21 mouse cellular contexts compared by ENCODE assay signal in genomic region chr17:47749626-47750025, GRCm38 (mm10). TPM values are rescaled to one million over a fixed set of nuclear protein-coding genes. Genes with fewer than 3 reads are reported as not detected.
DNase-seq lines count a peak whose midpoint lies in the region; ATAC-seq and TF ChIP-seq lines count a peak whose summit lies in the region.
"Had no signal": no experiment of that assay in that cellular context is flagged by ENCODE, and none has a peak within 500 bp of the region (broad histone marks: within the 10 kb centered on the region; RNA-seq: fewer than 3 reads in every experiment).

No protein-coding gene starts in this region.

- no peak overlapping the region for H3K4me3 ChIP-seq in heart, embryonic 13.5 days
- H3K4me3 ChIP-seq in lung, postnatal 0 days (ENCODE audit: low read depth, low read length), result no peak overlapping the region
- no peak overlapping the region for H3K4me3 ChIP-seq in intestine, postnatal 0 days (ENCODE audit: low read depth, low read length)
- no peak overlapping the region for H3K4me3 ChIP-seq in stomach, embryonic 16.5 days (replicated peaks; ENCODE audit: low read length)
- H3K4me3 ChIP-seq: neural tube, embryonic 13.5 days had no signal

- TF ChIP-seq EP300 in lung, postnatal 0 days (IDR thresholded peaks at IDR 0.05), result no peak

- H3K9me3 ChIP-seq in heart, embryonic 13.5 days, result peaks cover 9% of the 10 kb centered on the region; the same call in 1 of the 2 replicates
- no peaks in the 10 kb centered on the region for H3K9me3 ChIP-seq in lung, postnatal 0 days (ENCODE audit: low read length)
- no peaks in the 10 kb centered on the region for H3K9me3 ChIP-seq in intestine, postnatal 0 days (ENCODE audit: control insufficient read depth)
- no peaks in the 10 kb centered on the region; the same call in 1 of the 2 replicates for H3K9me3 ChIP-seq in stomach, embryonic 16.5 days (replicated peaks; ENCODE audit: control insufficient read depth, low read length)
- H3K9me3 ChIP-seq: neural tube, embryonic 13.5 days had no signal

- H3K36me3 ChIP-seq in heart, embryonic 13.5 days, result peaks cover 29% of the 10 kb centered on the region
- no peaks in the 10 kb centered on the region for H3K36me3 ChIP-seq in lung, postnatal 0 days (ENCODE audit: insufficient read depth, low read length)
- no peaks in the 10 kb centered on the region for H3K36me3 ChIP-seq in intestine, postnatal 0 days (ENCODE audit: control insufficient read depth, insufficient read depth)
- H3K36me3 ChIP-seq in stomach, embryonic 16.5 days (ENCODE audit: control insufficient read depth, insufficient read depth, low read length), result no peaks in the 10 kb centered on the region
- H3K36me3 ChIP-seq: neural tube, embryonic 13.5 days had no signal

- WGBS in heart, embryonic 13.5 days, result 66% methylated on average over 3 of the region's 3 CpGs
- WGBS in lung, postnatal 0 days, result 73% methylated on average over 3 of the region's 3 CpGs
- 56% methylated on average over 3 of the region's 3 CpGs for WGBS in intestine, postnatal 0 days
- WGBS in stomach, embryonic 16.5 days, result 69% methylated on average over 3 of the region's 3 CpGs

- peaks cover 40% of the 10 kb centered on the region for H3K4me1 ChIP-seq in heart, embryonic 13.5 days
- H3K4me1 ChIP-seq in lung, postnatal 0 days (ENCODE audit: insufficient read depth, low read depth, low read length), result 0 out of 2 replicates have a peak, but pooled peaks cover 7% of the 10 kb centered on the region
- H3K4me1 ChIP-seq in intestine, postnatal 0 days (replicated peaks; ENCODE audit: control insufficient read depth, insufficient read depth, low read length), result peaks cover 12% of the 10 kb centered on the region; the same call in 1 of the 2 replicates
- peaks cover 18% of the 10 kb centered on the region for H3K4me1 ChIP-seq in stomach, embryonic 16.5 days (ENCODE audit: control insufficient read depth, insufficient read depth, low read length)
- H3K4me1 ChIP-seq: neural tube, embryonic 13.5 days had no signal

- no peak overlapping the region for H3K4me2 ChIP-seq in heart, embryonic 13.5 days
- no peak overlapping the region for H3K4me2 ChIP-seq in lung, postnatal 0 days (replicated peaks; ENCODE audit: low read depth, low read length)
- peak overlapping the region; percentile 41 for H3K4me2 ChIP-seq in intestine, postnatal 0 days (replicated peaks; ENCODE audit: low read depth)
- no peak overlapping the region for H3K4me2 ChIP-seq in stomach, embryonic 16.5 days (ENCODE audit: low read depth, low read length)
- H3K4me2 ChIP-seq: neural tube, embryonic 13.5 days had no signal

- H3K9ac ChIP-seq in heart, embryonic 13.5 days, result peak overlapping the region; percentile 70; the same call in 1 of the 2 replicates
- no peak overlapping the region for H3K9ac ChIP-seq in lung, postnatal 0 days (replicated peaks; ENCODE audit: low read depth)
- H3K9ac ChIP-seq in intestine, postnatal 0 days (ENCODE audit: low read depth, low read length), result no peak overlapping the region
- H3K9ac ChIP-seq in stomach, embryonic 16.5 days (ENCODE audit: low read length), result no peak overlapping the region
- H3K9ac ChIP-seq: neural tube, embryonic 13.5 days had no signal

- H3K27ac ChIP-seq in heart, embryonic 13.5 days (replicated peaks), result peak overlapping the region; percentile 78
- peak overlapping the region; percentile 48 for H3K27ac ChIP-seq in lung, postnatal 0 days (ENCODE audit: low read length)
- H3K27ac ChIP-seq in intestine, postnatal 0 days (ENCODE audit: low read depth, low read length), result peak overlapping the region; percentile 70
- H3K27ac ChIP-seq in stomach, embryonic 16.5 days (ENCODE audit: low read length), result peak overlapping the region; percentile 17; the same call in 1 of the 2 replicates
- H3K27ac ChIP-seq: neural tube, embryonic 13.5 days had no signal

- no peaks in the 10 kb centered on the region for H3K27me3 ChIP-seq in heart, embryonic 13.5 days (replicated peaks)
- no peaks in the 10 kb centered on the region for H3K27me3 ChIP-seq in lung, postnatal 0 days (replicated peaks; ENCODE audit: insufficient read depth, low read length)
- H3K27me3 ChIP-seq in intestine, postnatal 0 days (replicated peaks; ENCODE audit: control insufficient read depth, insufficient read depth, low read length), result no peaks in the 10 kb centered on the region
- H3K27me3 ChIP-seq in stomach, embryonic 16.5 days (ENCODE audit: control insufficient read depth, insufficient read depth, low read length), result no peaks in the 10 kb centered on the region
- H3K27me3 ChIP-seq: neural tube, embryonic 13.5 days had no signal

- no peak for TF ChIP-seq CTCF in lung, postnatal 0 days (IDR thresholded peaks at IDR 0.05)
- TF ChIP-seq CTCF in intestine, postnatal 0 days (IDR thresholded peaks at IDR 0.05; ENCODE audit: low read depth), result no peak

- DNase-seq in heart, adult 18-20 months, result no peak
- no peak for DNase-seq in lung, postnatal 0 days (ENCODE audit: low spot score)
- no peak for DNase-seq in lung, postnatal 14 days
- DNase-seq in left cerebral cortex, adult 8-10 months (ENCODE audit: low spot score in 2 of 2), result no peak
- no peak for DNase-seq in frontal cortex, postnatal 25 days (ENCODE audit: low spot score in 2 of 2)
- DNase-seq: cerebellum, adult 9-11 months; gastrocnemius, postnatal 36 days; right cerebral cortex, postnatal 14 days; thymus, postnatal 36 days had no signal

- ATAC-seq in heart, embryonic 13.5 days (ENCODE audit: extremely low read depth, insufficient number of reproducible peaks, low FRiP score, low TSS enrichment), result no peak
- ATAC-seq in lung, postnatal 0 days, result no peak
- ATAC-seq in intestine, postnatal 0 days, result no peak
- ATAC-seq in stomach, embryonic 16.5 days (ENCODE audit: insufficient read depth, low FRiP score), result no peak

RNA-seq across cellular contexts. Expression of gene Tfeb, which starts 12.8 kb away (rescaled TPM):
- polyA plus RNA-seq in heart, embryonic 13.5 days (2015; fragmentation: Nextera tagmentation; extraction: Ambion mirVana), result 21.1 and 22.4 TPM in 2 replicates
- total RNA-seq in heart, adult 18-20 months (2021), result 10 to 100 TPM; 35.0 to 40.0 TPM
- 17.8 and 21.3 TPM in 2 replicates for polyA plus RNA-seq in lung, postnatal 0 days (2015; fragmentation: Nextera tagmentation; extraction: Ambion mirVana)
- 30.0 and 34.5 TPM in 2 replicates for polyA plus RNA-seq in intestine, postnatal 0 days (2015; fragmentation: Nextera tagmentation; extraction: Ambion mirVana)
- polyA plus RNA-seq in stomach, embryonic 16.5 days (2015; fragmentation: Nextera tagmentation; extraction: Ambion mirVana), result 10.6 and 11.5 TPM in 2 replicates
- 10 to 100 TPM; 12.3 to 17.8 (median 15.1) TPM for total RNA-seq in left cerebral cortex, adult 8-10 months (2022)

RNA-seq across cellular contexts. Expression of gene Pgc, which starts 23.0 kb away (rescaled TPM):
- 0.17 and 0.24 TPM in 2 replicates for polyA plus RNA-seq in heart, embryonic 13.5 days (2015; fragmentation: Nextera tagmentation; extraction: Ambion mirVana)
- not detected for total RNA-seq in heart, adult 18-20 months (2021)
- 22.6 and 25.4 TPM in 2 replicates for polyA plus RNA-seq in lung, postnatal 0 days (2015; fragmentation: Nextera tagmentation; extraction: Ambion mirVana)
- polyA plus RNA-seq in intestine, postnatal 0 days (2015; fragmentation: Nextera tagmentation; extraction: Ambion mirVana), result 7.4 and 24.6 TPM in 2 replicates
- polyA plus RNA-seq in stomach, embryonic 16.5 days (2015; fragmentation: Nextera tagmentation; extraction: Ambion mirVana), result 122 and 198 TPM in 2 replicates
- total RNA-seq in left cerebral cortex, adult 8-10 months (2022), result not detected
- total RNA-seq: adrenal gland, postnatal 4 days; gastrocnemius, postnatal 36 days; layer of hippocampus, adult 18-20 months; left cerebral cortex, adult 18-20 months; megakaryocyte-erythroid progenitor cell, adult 5-6 weeks had no signal
- polyA plus RNA-seq: C2C12; embryonic facial prominence, embryonic 14.5 days; hindbrain, embryonic 11.5 days; limb, embryonic 11.5 days; neural tube, embryonic 13.5 days had no signal

RNA-seq across cellular contexts. Expression of gene Prickle4, which starts 55.1 kb away (rescaled TPM):
- 0.43 and 0.78 TPM in 2 replicates for polyA plus RNA-seq in heart, embryonic 13.5 days (2015; fragmentation: Nextera tagmentation; extraction: Ambion mirVana)
- total RNA-seq in heart, adult 18-20 months (2021), result 1 to 10 TPM; 4.3 to 5.1 TPM
- polyA plus RNA-seq in lung, postnatal 0 days (2015; fragmentation: Nextera tagmentation; extraction: Ambion mirVana), result 0.94 and 1.9 TPM in 2 replicates
- 0.33 and 0.64 TPM in 2 replicates for polyA plus RNA-seq in intestine, postnatal 0 days (2015; fragmentation: Nextera tagmentation; extraction: Ambion mirVana)
- 1.0 TPM in 1 of 2 replicates, not detected in the other for polyA plus RNA-seq in stomach, embryonic 16.5 days (2015; fragmentation: Nextera tagmentation; extraction: Ambion mirVana)
- 1 to 10 TPM; 1.8 to 5.2 (median 4.3) TPM for total RNA-seq in left cerebral cortex, adult 8-10 months (2022)
- total RNA-seq: megakaryocyte-erythroid progenitor cell, adult 5-6 weeks had no signal

RNA-seq across cellular contexts. Expression of gene Gm21981, which starts 55.4 kb away (rescaled TPM):
- 0.15 and 0.27 TPM in 2 replicates for polyA plus RNA-seq in heart, embryonic 13.5 days (2015; fragmentation: Nextera tagmentation; extraction: Ambion mirVana)
- under 1 TPM; 0.40 to 0.75 TPM for total RNA-seq in heart, adult 18-20 months (2021)
- 0.18 and 0.42 TPM in 2 replicates for polyA plus RNA-seq in lung, postnatal 0 days (2015; fragmentation: Nextera tagmentation; extraction: Ambion mirVana)
- 0.12 TPM in 1 of 2 replicates, not detected in the other for polyA plus RNA-seq in intestine, postnatal 0 days (2015; fragmentation: Nextera tagmentation; extraction: Ambion mirVana)
- polyA plus RNA-seq in stomach, embryonic 16.5 days (2015; fragmentation: Nextera tagmentation; extraction: Ambion mirVana), result 0.19 and 0.40 TPM in 2 replicates
- 1 to 10 TPM; 2.4 to 4.9 (median 4.1) TPM for total RNA-seq in left cerebral cortex, adult 8-10 months (2022)

Comparison
In these comparisons a context has a peak if more than half of its experiments do, and no peak if none do; other contexts are left out.
1. H3K27ac ChIP-seq: peak in every context shown above with its lines; median percentile 78 in heart, embryonic 13.5 days; 70 in intestine, postnatal 0 days; 48 in lung, postnatal 0 days; 17 in stomach, embryonic 16.5 days.